Mouse (Mus musculus) MEL (cell line): Measurements from ENCODE around the gene Gm19684. TPM values are rescaled to one million over a fixed set of nuclear protein-coding genes. Genes with fewer than 3 reads are reported as not detected.
"Not testable (repeated sequence)": the region's sequence is repeated elsewhere in the genome, so short reads cannot be mapped to it uniquely, and the experiment has no call there.

Source experiments
- DNase-seq: peaks from one replicate; pipeline ENCODE4 v3.0.0; 2011; ENCODE audit warnings: low read depth, low spot score
- H3K27ac ChIP-seq: 2 replicates; pipeline ENCODE4 v1.5.1; 2012; ENCODE audit warnings: low read depth, mild to moderate bottlenecking, control low read depth, low read length, moderate library complexity; ENCODE audit not compliant: control insufficient read depth
- H3K27me3 ChIP-seq, 2 experiments: fragments of 150-350 bp in 1 of 2; sonication (generic) in 1 of 2; 2 replicates each; pipeline ENCODE4 v1.6.1; 2012; ENCODE audit warnings: low read length in 2 of 2, mild to moderate bottlenecking in 2 of 2, improper control_type of control experiment in 1 of 2, moderate library complexity in 1 of 2; ENCODE audit not compliant: insufficient read depth in 2 of 2, control insufficient read depth in 1 of 2
- H3K36me3 ChIP-seq, 2 experiments: 2 replicates each; pipeline ENCODE4 v1.6.1; 2012 to 2014; ENCODE audit warnings: low read length in 2 of 2, improper control_type of control experiment in 1 of 2, inconsistent platforms in 1 of 2, mild to moderate bottlenecking in 1 of 2; ENCODE audit not compliant: insufficient read depth in 2 of 2, control insufficient read depth in 1 of 2
- H3K4me1 ChIP-seq, 2 experiments: fragments of 150-350 bp in 1 of 2; sonication (generic) in 1 of 2; 2 replicates each; pipeline ENCODE4 v1.6.1; 2012; ENCODE audit warnings: low read length in 2 of 2, improper control_type of control experiment in 1 of 2, mild to moderate bottlenecking in 1 of 2; ENCODE audit not compliant: insufficient read depth in 2 of 2, control insufficient read depth in 1 of 2
- H3K4me3 ChIP-seq, 2 experiments: fragments of 150-350 bp in 1 of 2; sonication (generic) in 1 of 2; 2 replicates each; pipeline ENCODE4 v1.5.1; 2012; ENCODE audit warnings: low read depth in 2 of 2, low read length in 2 of 2, mild to moderate bottlenecking in 2 of 2, moderate library complexity in 2 of 2, control low read depth in 1 of 2, improper control_type of control experiment in 1 of 2; ENCODE audit not compliant: control insufficient read depth in 1 of 2, insufficient read depth in 1 of 2
- H3K79me2 ChIP-seq: 2 replicates; pipeline ENCODE4 v1.6.1; 2012; ENCODE audit warnings: mild to moderate bottlenecking, low read length, moderate library complexity; ENCODE audit not compliant: control insufficient read depth, poor library complexity, insufficient read depth
- H3K9ac ChIP-seq: 2 replicates; pipeline ENCODE4 v1.6.1; 2012; ENCODE audit warnings: low read depth, mild to moderate bottlenecking, control low read depth, low read length, moderate library complexity; ENCODE audit not compliant: control insufficient read depth, poor library complexity, severe bottlenecking
- H3K9me3 ChIP-seq: fragments of 150-350 bp; sonication (generic); replicated peaks from 2 replicates; pipeline ENCODE4 v1.6.1; 2012; ENCODE audit warnings: mild to moderate bottlenecking, low read length, improper control_type of control experiment, moderate library complexity; ENCODE audit not compliant: insufficient read depth
- polyA plus RNA-seq, 2 experiments: library from polyadenylated mRNA; stranded (reverse) in 1 of 2; unstranded in 1 of 2; fragments of >175 nt in 1 of 2; fragments of >200 nt in 1 of 2; gene quantifications; 2 replicates each; pipeline versions ENCODE4 v1.2.1 to v1.2.4; 2012; ENCODE audit warnings: low replicate concordance in 2 of 2, low read depth in 1 of 2; ENCODE audit not compliant: insufficient read length in 2 of 2, insufficient read depth in 1 of 2, missing spikeins in 1 of 2
- total RNA-seq: library from RNA; depleted of rRNA; stranded (reverse); fragments of 300-350 nt; gene quantifications from 2 replicates; pipeline ENCODE4 v1.2.3, GENCODE M21; 2012

The Gm19684 gene
- total and polyA plus RNA-seq, 3 experiments, result not detected

DNA sequence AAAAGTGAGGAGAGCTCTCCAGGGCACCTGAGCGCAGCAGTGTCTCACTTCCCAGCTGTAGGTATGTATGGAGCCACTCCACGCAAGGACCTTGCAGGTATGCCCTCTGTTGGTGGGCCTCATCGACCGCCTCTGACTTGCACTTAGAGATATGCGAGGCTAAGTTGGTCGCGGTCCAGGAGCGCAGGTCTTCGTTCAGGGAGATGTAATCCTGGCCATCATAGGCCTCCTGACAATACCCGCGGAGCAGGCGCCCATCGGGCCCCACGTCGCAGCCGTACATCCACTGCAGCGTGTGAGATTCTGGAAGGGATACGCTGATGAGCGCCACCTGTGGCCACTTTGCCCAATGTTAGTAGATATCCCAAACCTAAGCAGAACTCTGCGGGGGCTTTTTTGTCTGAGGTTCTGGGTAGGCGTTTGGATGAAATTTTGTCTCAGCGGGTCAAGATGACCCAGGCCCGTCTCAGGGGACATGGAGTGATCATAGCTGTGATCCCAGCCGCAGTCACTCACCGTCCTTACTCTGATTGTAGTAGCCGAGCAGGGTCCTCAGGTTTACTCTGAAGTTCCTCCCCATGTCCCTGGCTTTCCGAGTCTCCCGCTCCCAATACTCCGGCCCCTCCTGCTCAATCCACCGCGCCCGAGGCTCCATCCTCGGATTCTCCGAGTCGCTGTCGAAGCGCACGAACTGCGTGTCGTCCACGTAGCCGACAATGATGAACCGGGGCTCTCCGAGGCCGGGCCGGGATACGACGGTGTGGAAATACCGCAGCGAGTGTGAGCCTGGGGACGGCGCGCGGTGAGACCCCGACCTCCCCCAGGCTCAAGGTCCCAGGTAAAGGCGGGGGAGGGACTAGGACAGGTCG, 10.6 kb upstream of the Gm19684 start:
- Histone ChIP-seq H3K4me3 (peak overlapping the region; percentile 59 to 72; a peak in 3 of 4 replicates), H3K9ac (peak overlapping the region; percentile 64)
- not testable (repeated sequence) for H3K4me1 ChIP-seq, H3K27me3 ChIP-seq, H3K36me3 ChIP-seq, H3K27ac ChIP-seq, H3K9me3 ChIP-seq, H3K79me2 ChIP-seq
- DNase-seq, result peak; percentile 28

DNA sequence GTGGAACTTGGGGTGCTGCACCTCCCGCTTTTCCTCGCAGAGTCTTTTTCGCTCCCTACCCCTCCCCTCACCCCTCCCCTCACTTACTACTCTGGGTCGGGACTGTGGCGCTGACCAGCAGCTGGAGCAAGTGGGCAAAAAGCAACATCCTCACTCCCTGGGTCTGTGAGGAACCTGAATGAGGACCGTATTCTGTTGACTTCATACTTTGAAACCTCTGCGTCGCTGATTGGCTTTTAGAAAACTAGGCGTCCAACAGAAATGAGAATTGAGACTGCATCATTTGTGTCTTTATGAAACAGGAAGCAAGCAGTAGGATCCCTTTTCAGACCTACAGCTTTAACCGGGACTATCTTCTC, 10.0 kb upstream of the Gm19684 start:
- peak; percentile 62 for DNase-seq

DNA sequence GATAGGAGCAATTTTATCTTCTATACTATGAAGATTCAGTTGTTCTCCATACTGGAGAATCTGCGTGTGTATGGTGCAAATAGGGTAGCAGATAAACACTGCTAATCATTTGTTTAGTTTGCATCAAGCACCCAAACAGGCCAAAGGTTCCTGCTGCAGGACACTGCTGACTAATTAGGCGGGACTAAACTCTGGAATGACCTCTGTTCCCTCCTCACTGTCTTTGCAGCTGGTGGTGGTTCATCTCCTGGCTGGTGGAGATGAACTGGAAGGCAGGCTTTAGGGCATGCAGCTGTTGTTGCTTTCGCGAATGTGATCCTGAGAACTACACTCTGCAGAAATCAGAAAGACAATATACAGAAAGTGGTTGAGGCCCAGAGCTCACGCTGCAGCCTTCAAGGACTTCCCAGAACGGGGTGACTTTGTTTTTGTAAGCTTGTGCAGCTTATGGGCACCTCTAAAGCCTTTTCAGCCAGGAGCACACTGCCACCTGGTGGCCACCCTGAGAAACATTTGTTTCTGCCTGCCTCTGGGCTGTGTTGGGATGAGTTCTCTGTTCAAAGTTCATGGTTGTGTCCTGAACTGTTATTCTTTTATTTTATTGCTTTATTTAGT, 7.4 kb upstream of the Gm19684 start:
- not testable (repeated sequence) for H3K27ac ChIP-seq, H3K27me3 ChIP-seq, H3K9ac ChIP-seq, H3K36me3 ChIP-seq, H3K4me3 ChIP-seq, DNase-seq, H3K79me2 ChIP-seq, H3K4me1 ChIP-seq, H3K9me3 ChIP-seq

More for the DNA sequence above, 10.0 kb upstream of the Gm19684 start:
- H3K4me1 ChIP-seq, H3K36me3 ChIP-seq, H3K9me3 ChIP-seq, H3K27ac ChIP-seq, H3K27me3 ChIP-seq, H3K79me2 ChIP-seq: not testable (repeated sequence)
- Histone ChIP-seq H3K9ac (peak overlapping the region; percentile 52; the same call in 1 of the 2 replicates), H3K4me3 (peak overlapping the region; percentile 55 to 59; a peak in 3 of 4 replicates)

DNA sequence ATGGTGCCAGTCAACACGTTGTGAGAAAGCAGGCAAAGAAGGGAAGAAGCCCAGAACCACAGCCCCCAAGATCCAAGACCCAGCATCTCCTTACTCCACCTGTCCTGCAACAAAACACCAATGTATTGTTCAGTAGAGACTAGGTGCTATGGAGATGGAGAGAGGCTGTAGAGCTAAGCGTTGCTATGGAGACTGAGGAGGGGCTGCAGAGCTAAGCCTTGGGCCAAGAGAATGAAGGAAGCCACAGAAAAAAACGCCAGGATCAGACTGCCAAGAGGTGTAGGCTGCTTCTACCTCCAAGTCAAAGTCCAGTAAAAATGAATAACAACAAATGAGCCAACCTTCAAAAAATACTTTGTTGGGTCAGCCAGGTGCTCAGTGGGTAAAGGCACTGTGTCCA, 4.9 kb upstream of the Gm19684 start:
- H3K4me3 ChIP-seq, H3K27ac ChIP-seq, H3K4me1 ChIP-seq, DNase-seq, H3K36me3 ChIP-seq, H3K9me3 ChIP-seq, H3K79me2 ChIP-seq, H3K9ac ChIP-seq, H3K27me3 ChIP-seq: not testable (repeated sequence)

DNA sequence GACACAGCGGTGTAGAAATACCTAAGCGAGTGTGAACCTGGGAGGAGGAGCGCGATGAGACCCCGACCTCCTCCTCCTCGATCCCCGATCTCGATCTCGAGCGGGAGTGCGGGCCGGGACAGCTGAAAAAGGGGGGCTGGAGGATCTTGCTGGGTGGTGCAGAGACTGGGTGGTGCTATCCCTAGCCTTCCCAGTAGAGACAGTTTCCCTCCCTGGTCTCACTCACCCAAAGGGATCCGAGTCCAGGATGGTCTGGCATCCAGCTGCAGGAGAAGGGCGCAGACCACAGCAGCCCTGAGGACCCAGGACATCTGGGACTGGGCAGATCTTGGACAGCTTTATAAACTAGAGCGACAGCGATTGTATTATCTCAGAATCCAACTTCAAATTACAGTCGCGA, 639 bp upstream of the Gm19684 start:
- H3K27me3 ChIP-seq, H3K79me2 ChIP-seq, DNase-seq, H3K4me1 ChIP-seq, H3K36me3 ChIP-seq, H3K9me3 ChIP-seq: not testable (repeated sequence)
- peak overlapping the region; percentile 31 for H3K9ac ChIP-seq
- H3K4me3 ChIP-seq, result peak overlapping the region; percentile 58 to 62
- H3K27ac ChIP-seq, result peak overlapping the region; percentile 45; the same call in 1 of the 2 replicates

DNA sequence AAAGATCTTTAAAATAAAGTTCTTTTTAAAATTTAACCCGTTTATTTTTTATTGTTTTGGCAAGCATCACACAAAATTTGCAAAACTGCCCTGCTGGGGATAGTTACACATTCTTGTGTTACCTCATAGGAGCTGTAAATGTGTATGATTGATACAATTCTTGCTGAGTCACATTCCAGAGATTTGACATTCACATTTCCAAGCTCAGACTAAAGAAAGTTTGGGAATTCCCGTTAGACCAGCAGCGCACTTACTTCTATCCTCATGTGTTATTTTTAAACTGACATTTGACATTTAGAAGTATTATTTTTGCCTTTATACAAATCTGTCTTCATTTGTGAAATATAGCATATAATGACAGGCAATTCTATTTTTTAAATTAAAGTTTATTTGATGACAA, 2.6 kb downstream of the Gm19684 start:
- not testable (repeated sequence) for H3K9me3 ChIP-seq, H3K27ac ChIP-seq, H3K4me1 ChIP-seq, DNase-seq, H3K9ac ChIP-seq, H3K4me3 ChIP-seq, H3K79me2 ChIP-seq, H3K27me3 ChIP-seq, H3K36me3 ChIP-seq

DNA sequence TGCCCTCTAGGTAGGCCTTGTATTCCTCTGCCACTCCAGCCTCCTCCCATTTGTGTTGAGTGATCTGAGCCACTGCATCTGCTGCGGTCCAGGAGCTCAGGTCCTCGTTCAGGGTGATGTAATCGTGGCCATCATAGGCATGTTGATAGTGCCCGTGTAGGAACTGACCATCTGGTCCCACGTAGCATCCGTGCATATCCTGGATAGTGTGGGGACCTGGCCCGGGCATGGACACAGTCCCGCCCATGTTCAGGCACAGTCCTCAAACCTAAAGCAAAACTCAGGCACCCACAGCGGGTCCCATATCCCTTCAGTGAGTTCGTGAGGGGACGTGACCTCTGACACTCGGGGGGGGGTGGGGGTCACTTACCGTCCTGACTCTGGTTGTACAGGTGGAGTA, 7.0 kb downstream of the Gm19684 start:
- H3K9ac ChIP-seq, H3K36me3 ChIP-seq, H3K9me3 ChIP-seq, H3K4me3 ChIP-seq, H3K4me1 ChIP-seq, H3K27me3 ChIP-seq, H3K79me2 ChIP-seq, DNase-seq, H3K27ac ChIP-seq: not testable (repeated sequence)
